Mouse (Mus musculus): ENCODE measurements around the gene Phgr1. TPM values are rescaled to one million over a fixed set of nuclear protein-coding genes. Genes with fewer than 3 reads are reported as not detected.

The Phgr1 gene
- polyA plus RNA-seq, 1 experiment from 2014 or later = not detected

- Histone ChIP-seq H3K36me3 (no peaks in the 10 kb centered on the region), H3K9ac (no peak overlapping the region), H3K4me3 (replicated peaks) (no peak overlapping the region), H3K9me3 (replicated peaks) (no peaks in the 10 kb centered on the region), H3K4me1 (no peaks in the 10 kb centered on the region), H3K27me3 (peaks cover 16% of the 10 kb centered on the region; the same call in 1 of the 2 replicates), H3K4me2 (no peak overlapping the region), H3K27ac (no peak overlapping the region)
- ATAC-seq (replicated peaks; ENCODE audit: low FRiP score) = no peak
- 38% methylated on average over 3 of the region's 3 CpGs for WGBS
Observed at GRCm38 (mm10) chr2:118805756-118806155, 33.2 kb downstream of the Phgr1 start.

- Histone ChIP-seq H3K9me3 (replicated peaks) (no peaks in the 10 kb centered on the region), H3K4me2 (no peak overlapping the region), H3K4me3 (replicated peaks) (no peak overlapping the region), H3K27me3 (peaks cover 24% of the 10 kb centered on the region; the same call in 1 of the 2 replicates), H3K9ac (no peak overlapping the region), H3K4me1 (no peaks in the 10 kb centered on the region), H3K36me3 (no peaks in the 10 kb centered on the region), H3K27ac (no peak overlapping the region)
- 63% methylated on average over 4 of the region's 4 CpGs for WGBS
- no peak for ATAC-seq (replicated peaks; ENCODE audit: low FRiP score)
Observed at GRCm38 (mm10) chr2:118806860-118807259, 34.3 kb downstream of the Phgr1 start.

- H3K4me2 ChIP-seq = no peak overlapping the region
- H3K4me1 ChIP-seq = peaks cover 17% of the 10 kb centered on the region
- no peaks in the 10 kb centered on the region for H3K36me3 ChIP-seq
- 27% methylated on average over 2 of the region's 2 CpGs for WGBS
- H3K9ac ChIP-seq = no peak overlapping the region
- ATAC-seq (replicated peaks; ENCODE audit: low FRiP score) = no peak
- H3K4me3 ChIP-seq (replicated peaks) = no peak overlapping the region
- H3K27ac ChIP-seq = no peak overlapping the region
- peaks cover 22% of the 10 kb centered on the region; the same call in 1 of the 2 replicates for H3K27me3 ChIP-seq
- H3K9me3 ChIP-seq (replicated peaks) = no peaks in the 10 kb centered on the region
Observed at GRCm38 (mm10) chr2:118810861-118811260, 38.3 kb downstream of the Phgr1 start.

GRCm38 (mm10) chr2:118812724-118813123 lies 40.2 kb downstream of the Phgr1 start:
- Histone ChIP-seq H3K27me3 (peaks cover 12% of the 10 kb centered on the region; the same call in 1 of the 2 replicates), H3K4me1 (peaks cover 17% of the 10 kb centered on the region), H3K9ac (no peak overlapping the region), H3K9me3 (replicated peaks) (no peaks in the 10 kb centered on the region), H3K27ac (no peak overlapping the region), H3K36me3 (peaks cover 12% of the 10 kb centered on the region), H3K4me2 (no peak overlapping the region), H3K4me3 (replicated peaks) (no peak overlapping the region)
- ATAC-seq (replicated peaks; ENCODE audit: low FRiP score) = no peak
- 81% methylated on average over 1 of the region's 1 CpGs for WGBS

- 1% methylated on average over 49 of the region's 49 CpGs for WGBS
- H3K4me1 ChIP-seq = peaks cover 17% of the 10 kb centered on the region
- H3K27ac ChIP-seq = peak within 1 kb of the TSS; percentile 66
- ATAC-seq (replicated peaks; ENCODE audit: low FRiP score) = peak; percentile 97
- peak within 1 kb of the TSS; percentile 74 for H3K4me3 ChIP-seq (replicated peaks)
- peak within 1 kb of the TSS; percentile 72 for H3K9ac ChIP-seq
- peak within 1 kb of the TSS; percentile 82 for H3K4me2 ChIP-seq
- no peaks in the 10 kb centered on the region for H3K9me3 ChIP-seq (replicated peaks)
- H3K27me3 ChIP-seq = peaks cover 10% of the 10 kb centered on the region; the same call in 1 of the 2 replicates
- H3K36me3 ChIP-seq = peaks cover 27% of the 10 kb centered on the region
Observed at GRCm38 (mm10) chr2:118813981-118814836, 41.6 kb downstream of the Phgr1 start, which contains the start of gene Knstrn. Gene Knstrn, plus strand, starts transcription at chr2:118814003.

GRCm38 (mm10) chr2:118822800-118823199 lies 50.2 kb downstream of the Phgr1 start:
- Histone ChIP-seq H3K36me3 (peaks cover 83% of the 10 kb centered on the region), H3K4me2 (no peak overlapping the region), H3K9ac (no peak overlapping the region), H3K27ac (no peak overlapping the region), H3K4me1 (no peaks in the 10 kb centered on the region), H3K27me3 (no peaks in the 10 kb centered on the region), H3K9me3 (replicated peaks) (no peaks in the 10 kb centered on the region), H3K4me3 (replicated peaks) (no peak overlapping the region)
- WGBS = 95% methylated on average over 5 of the region's 5 CpGs
- ATAC-seq (replicated peaks; ENCODE audit: low FRiP score) = no peak

GRCm38 (mm10) chr2:118824396-118824795 lies 51.8 kb downstream of the Phgr1 start:
- 95% methylated on average over 4 of the region's 4 CpGs for WGBS
- H3K27ac ChIP-seq = no peak overlapping the region
- H3K4me2 ChIP-seq = no peak overlapping the region
- H3K9me3 ChIP-seq (replicated peaks) = no peaks in the 10 kb centered on the region
- no peaks in the 10 kb centered on the region for H3K27me3 ChIP-seq
- no peak for ATAC-seq (replicated peaks; ENCODE audit: low FRiP score)
- H3K4me1 ChIP-seq = no peaks in the 10 kb centered on the region
- no peak overlapping the region for H3K4me3 ChIP-seq (replicated peaks)
- no peak overlapping the region for H3K9ac ChIP-seq
- peaks cover 82% of the 10 kb centered on the region for H3K36me3 ChIP-seq

Other genes with a start within 250 kb of the Phgr1 start
- 7.6 and 8.2 TPM in 2 replicates for gene Bmf, start 223.1 kb upstream of the Phgr1 start, polyA plus RNA-seq (2015; fragmentation: Nextera tagmentation; extraction: Ambion mirVana)
- gene Bub1b, start 174.6 kb upstream of the Phgr1 start, polyA plus RNA-seq (2015; fragmentation: Nextera tagmentation; extraction: Ambion mirVana) = 98.5 and 103 TPM in 2 replicates
- gene Pak6, start 109.5 kb upstream of the Phgr1 start, polyA plus RNA-seq (2015; fragmentation: Nextera tagmentation; extraction: Ambion mirVana) = 0.84 and 1.3 TPM in 2 replicates
- 0.28 and 0.39 TPM in 2 replicates for gene Ankrd63, start 68.8 kb upstream of the Phgr1 start, polyA plus RNA-seq (2015; fragmentation: Nextera tagmentation; extraction: Ambion mirVana)
- 1.5 and 1.9 TPM in 2 replicates for gene Plcb2, start 44.3 kb upstream of the Phgr1 start, polyA plus RNA-seq (2015; fragmentation: Nextera tagmentation; extraction: Ambion mirVana)
- gene Inafm2, start 27.0 kb upstream of the Phgr1 start, polyA plus RNA-seq (2015; fragmentation: Nextera tagmentation; extraction: Ambion mirVana) = 14.0 and 15.6 TPM in 2 replicates
- gene Ccdc9b, start 10.1 kb upstream of the Phgr1 start, polyA plus RNA-seq (2015; fragmentation: Nextera tagmentation; extraction: Ambion mirVana) = 1.0 and 1.2 TPM in 2 replicates
- gene Disp2, start 7.0 kb downstream of the Phgr1 start, polyA plus RNA-seq (2015; fragmentation: Nextera tagmentation; extraction: Ambion mirVana) = 0.40 and 2.1 TPM in 2 replicates
- 120 and 124 TPM in 2 replicates for gene Knstrn, start 41.2 kb downstream of the Phgr1 start, polyA plus RNA-seq (2015; fragmentation: Nextera tagmentation; extraction: Ambion mirVana)
- 71.6 and 82.8 TPM in 2 replicates for gene Ivd, start 89.2 kb downstream of the Phgr1 start, polyA plus RNA-seq (2015; fragmentation: Nextera tagmentation; extraction: Ambion mirVana)
- 3.8 and 4.4 TPM in 2 replicates for gene Bahd1, start 127.6 kb downstream of the Phgr1 start, polyA plus RNA-seq (2015; fragmentation: Nextera tagmentation; extraction: Ambion mirVana)
- 25.9 and 28.4 TPM in 2 replicates for gene Chst14, start 153.7 kb downstream of the Phgr1 start, polyA plus RNA-seq (2015; fragmentation: Nextera tagmentation; extraction: Ambion mirVana)

Data from kidney, embryonic 15.5 days (tissue).